Mouse (Mus musculus) gastrocnemius, adult 2 months (tissue): Measurements from ENCODE around the gene Tmem265. TPM values are rescaled to one million over a fixed set of nuclear protein-coding genes. Genes with fewer than 3 reads are reported as not detected.

Experiments used
- DNase-seq: peaks from one replicate; pipeline ENCODE4 v3.0.0; 2022
- H3K27ac ChIP-seq: fragments of 200-600 bp; 2 replicates; pipeline ENCODE4 v1.8.1; 2022; ENCODE audit warnings: mild to moderate bottlenecking
- H3K4me3 ChIP-seq: fragments of 200-600 bp; 2 replicates; pipeline ENCODE4 v1.8.1; 2022; ENCODE audit warnings: mild to moderate bottlenecking, moderate library complexity
- CTCF ChIP-seq: fragments of 200-600 bp; IDR thresholded peaks from 2 replicates; pipeline ENCODE4 v1.8.1; 2022; ENCODE audit warnings: antibody characterized with exemption, mild to moderate bottlenecking, moderate library complexity
- intact Hi-C: fragments of 180-260 bp; cut with DNase I; formaldehyde crosslinking; loops from one replicate; pipeline ENCODE4 v1.15.1; 2025
- total RNA-seq, 2 experiments: library from RNA; stranded (reverse); gene quantifications; 2 replicates each; pipeline ENCODE4 v1.2.3; 2021

The Tmem265 gene
- total RNA-seq, 2 experiments from 2014 or later: not detected

DNA sequence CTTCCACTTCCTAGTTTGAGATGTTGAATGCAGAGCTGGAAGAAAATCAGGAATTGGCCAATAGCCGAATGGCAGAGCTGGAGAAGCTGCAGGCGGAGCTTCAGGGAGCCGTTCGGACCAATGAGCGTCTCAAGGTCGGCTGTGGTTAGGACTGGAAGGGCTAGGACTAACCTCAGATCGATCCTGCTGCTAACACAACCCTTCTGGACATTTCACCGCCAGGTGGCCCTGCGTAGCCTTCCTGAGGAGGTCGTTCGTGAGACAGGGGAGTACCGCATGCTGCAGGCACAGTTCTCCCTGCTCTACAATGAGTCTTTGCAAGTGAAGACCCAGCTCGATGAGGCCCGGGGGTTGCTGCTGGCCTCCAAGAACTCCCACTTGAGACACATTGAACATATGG, 31.4 kb downstream of the Tmem265 start:
- Histone ChIP-seq H3K27ac (no peak overlapping the region), H3K4me3 (no peak overlapping the region)
- DNase-seq: no peak
- intact Hi-C loops: no loop called here
- no peak for TF ChIP-seq CTCF

GRCm38 (mm10) chr7:127596747-127597146, 35.6 kb downstream of the Tmem265 start:
- H3K4me3 ChIP-seq: no peak overlapping the region
- no peak overlapping the region for H3K27ac ChIP-seq
- intact Hi-C loops: no loop called here
- TF ChIP-seq CTCF: no peak
- DNase-seq: no peak

DNA sequence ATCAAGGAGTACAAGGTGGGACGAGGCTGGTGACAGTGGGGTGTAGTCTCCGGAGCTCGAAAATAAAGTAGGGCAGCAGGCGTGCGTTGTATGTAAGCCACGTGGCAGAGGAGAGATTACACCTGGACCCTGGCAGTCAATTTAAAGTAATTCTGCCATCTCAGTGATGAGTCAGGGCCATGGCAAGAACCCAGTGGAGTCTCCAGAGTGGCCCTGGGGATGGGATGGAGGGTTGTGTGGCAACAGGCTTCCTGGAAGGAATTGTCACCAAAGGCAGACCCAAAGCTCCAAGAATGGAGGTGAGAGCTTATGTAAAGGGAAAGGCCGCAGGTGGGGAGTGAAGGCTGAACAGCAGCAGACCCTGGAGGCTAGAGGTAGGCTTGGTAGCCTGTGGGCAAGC, 39.4 kb downstream of the Tmem265 start:
- TF ChIP-seq CTCF: no peak
- intact Hi-C loops: no loop called here
- DNase-seq: no peak
- Histone ChIP-seq H3K27ac (no peak overlapping the region), H3K4me3 (no peak overlapping the region)

DNA sequence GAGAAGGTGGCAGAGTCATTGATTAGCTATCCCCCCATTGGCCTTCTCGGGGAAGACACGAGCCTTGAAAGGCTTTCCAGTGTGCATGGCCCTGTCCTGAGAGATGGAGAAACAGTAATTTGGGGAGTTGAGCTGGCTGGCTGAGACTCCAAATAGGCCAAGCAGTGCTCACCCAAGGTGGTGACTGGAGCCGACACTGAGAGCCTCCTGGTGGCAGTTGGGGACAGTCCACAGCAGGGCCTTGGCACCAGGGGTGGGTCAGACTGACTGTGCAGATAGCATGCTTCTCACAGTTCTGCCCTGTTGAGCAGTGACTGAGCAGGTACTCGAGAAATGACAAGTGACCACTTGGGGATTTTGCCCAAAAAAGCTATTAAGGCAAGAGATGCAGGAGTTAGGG, 40.5 kb downstream of the Tmem265 start:
- Histone ChIP-seq H3K27ac (no peak overlapping the region), H3K4me3 (no peak overlapping the region)
- no peak for TF ChIP-seq CTCF
- intact Hi-C loops: no loop called here
- DNase-seq: no peak

GRCm38 (mm10) chr7:127602903-127603302, 41.7 kb downstream of the Tmem265 start:
- intact Hi-C loops: no loop called here
- DNase-seq: no peak
- H3K27ac ChIP-seq: no peak overlapping the region

GRCm38 (mm10) chr7:127604256-127604655, 43.1 kb downstream of the Tmem265 start:
- no peak for DNase-seq
- H3K4me3 ChIP-seq: no peak overlapping the region
- intact Hi-C loops: no loop called here
- H3K27ac ChIP-seq: no peak overlapping the region
- TF ChIP-seq CTCF: no peak

More at GRCm38 (mm10) chr7:127602903-127603302, 41.7 kb downstream of the Tmem265 start:
- H3K4me3 ChIP-seq: no peak overlapping the region
- TF ChIP-seq CTCF: no peak

DNA sequence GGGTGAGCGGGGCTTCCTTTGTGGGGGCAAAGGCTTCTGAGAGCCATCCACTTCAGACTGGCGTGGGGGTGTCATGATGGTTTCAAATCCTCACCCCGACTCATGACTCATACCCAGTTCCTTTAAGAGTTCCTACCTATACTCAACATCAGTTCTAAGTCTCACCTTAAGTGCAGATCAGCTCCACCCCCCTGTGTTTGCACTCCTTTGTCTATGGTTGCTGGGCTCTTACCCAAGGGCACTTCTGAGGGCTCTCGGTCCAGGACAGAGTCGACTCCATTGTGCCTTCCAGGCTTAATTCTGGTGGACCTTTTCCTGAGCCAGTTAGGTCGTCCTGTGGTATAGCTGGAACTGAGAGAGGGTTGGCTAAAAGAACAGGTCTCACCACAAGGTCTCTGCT, 46.0 kb downstream of the Tmem265 start:
- intact Hi-C loops: no loop called here
- no peak for TF ChIP-seq CTCF
- Histone ChIP-seq H3K4me3 (no peak overlapping the region), H3K27ac (no peak overlapping the region)
- no peak for DNase-seq

GRCm38 (mm10) chr7:127611011-127611410, 49.8 kb downstream of the Tmem265 start:
- intact Hi-C loops: no loop called here
- Histone ChIP-seq H3K4me3 (no peak overlapping the region), H3K27ac (no peak overlapping the region)
- TF ChIP-seq CTCF: no peak
- peak; percentile 14 for DNase-seq

GRCm38 (mm10) chr7:127611561-127611960, 50.4 kb downstream of the Tmem265 start:
- intact Hi-C loops: no loop called here
- TF ChIP-seq CTCF: no peak
- DNase-seq: peak; percentile 16
- H3K27ac ChIP-seq: no peak overlapping the region
- no peak overlapping the region for H3K4me3 ChIP-seq

DNA sequence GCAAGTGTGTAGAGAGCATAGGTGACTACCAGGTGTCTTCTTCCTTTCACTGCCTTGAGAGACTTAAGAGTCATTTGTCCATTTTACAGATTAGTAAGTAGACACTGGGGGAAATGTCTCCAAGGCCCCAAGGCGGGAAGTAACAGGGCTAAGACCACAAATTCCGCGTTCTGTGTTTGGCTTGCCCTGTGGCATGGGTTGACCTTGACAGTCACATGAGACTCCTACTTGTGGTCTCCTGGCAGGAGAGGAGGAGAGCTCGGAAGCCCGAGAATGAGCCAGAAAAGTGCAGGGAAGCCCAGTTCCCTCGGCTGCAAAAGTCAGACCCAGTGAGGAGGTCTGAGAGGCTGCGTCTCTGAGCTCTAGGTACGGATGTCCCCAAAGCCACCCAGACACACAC, 52.3 kb downstream of the Tmem265 start:
- peak; percentile 11 for DNase-seq
- Histone ChIP-seq H3K27ac (no peak overlapping the region), H3K4me3 (peak overlapping the region; percentile 77)
- intact Hi-C loops: no loop called here
- TF ChIP-seq CTCF: no peak

GRCm38 (mm10) chr7:127614091-127614490, 52.9 kb downstream of the Tmem265 start:
- Histone ChIP-seq H3K4me3 (peak overlapping the region; percentile 77), H3K27ac (peak overlapping the region; percentile 91)
- intact Hi-C loops: loop anchor here (1.0 kb wide), 1 partner anchor 23 kb away; no protein-coding TSS in a partner anchor
- peak; percentile 14 for DNase-seq
- TF ChIP-seq CTCF: no peak

DNA sequence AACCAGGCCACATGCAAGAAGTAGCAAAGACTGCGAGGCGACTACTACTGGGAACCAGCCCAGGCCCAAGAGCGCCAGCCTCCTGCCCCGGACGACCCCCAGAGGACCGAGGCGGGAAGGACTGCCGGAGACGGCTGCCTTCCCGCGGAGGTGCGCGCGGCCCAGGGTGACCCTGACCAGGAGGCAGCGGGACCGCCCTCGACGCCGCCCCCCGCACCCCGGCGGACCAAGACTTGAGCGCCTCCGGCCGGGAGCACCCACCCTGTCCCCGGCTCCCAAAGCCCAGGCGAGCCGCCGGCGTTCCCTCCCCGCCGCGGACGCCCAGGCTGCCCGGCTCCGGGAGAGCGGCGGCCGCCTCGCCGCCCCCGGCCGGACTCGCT, 53.3 kb downstream of the Tmem265 start:
- intact Hi-C loops: loop anchor here (1.0 kb wide), 1 partner anchor 23 kb away; no protein-coding TSS in a partner anchor
- H3K4me3 ChIP-seq: peak overlapping the region; percentile 77
- TF ChIP-seq CTCF: no peak
- DNase-seq: peak; percentile 74
- peak overlapping the region; percentile 91 for H3K27ac ChIP-seq

DNA sequence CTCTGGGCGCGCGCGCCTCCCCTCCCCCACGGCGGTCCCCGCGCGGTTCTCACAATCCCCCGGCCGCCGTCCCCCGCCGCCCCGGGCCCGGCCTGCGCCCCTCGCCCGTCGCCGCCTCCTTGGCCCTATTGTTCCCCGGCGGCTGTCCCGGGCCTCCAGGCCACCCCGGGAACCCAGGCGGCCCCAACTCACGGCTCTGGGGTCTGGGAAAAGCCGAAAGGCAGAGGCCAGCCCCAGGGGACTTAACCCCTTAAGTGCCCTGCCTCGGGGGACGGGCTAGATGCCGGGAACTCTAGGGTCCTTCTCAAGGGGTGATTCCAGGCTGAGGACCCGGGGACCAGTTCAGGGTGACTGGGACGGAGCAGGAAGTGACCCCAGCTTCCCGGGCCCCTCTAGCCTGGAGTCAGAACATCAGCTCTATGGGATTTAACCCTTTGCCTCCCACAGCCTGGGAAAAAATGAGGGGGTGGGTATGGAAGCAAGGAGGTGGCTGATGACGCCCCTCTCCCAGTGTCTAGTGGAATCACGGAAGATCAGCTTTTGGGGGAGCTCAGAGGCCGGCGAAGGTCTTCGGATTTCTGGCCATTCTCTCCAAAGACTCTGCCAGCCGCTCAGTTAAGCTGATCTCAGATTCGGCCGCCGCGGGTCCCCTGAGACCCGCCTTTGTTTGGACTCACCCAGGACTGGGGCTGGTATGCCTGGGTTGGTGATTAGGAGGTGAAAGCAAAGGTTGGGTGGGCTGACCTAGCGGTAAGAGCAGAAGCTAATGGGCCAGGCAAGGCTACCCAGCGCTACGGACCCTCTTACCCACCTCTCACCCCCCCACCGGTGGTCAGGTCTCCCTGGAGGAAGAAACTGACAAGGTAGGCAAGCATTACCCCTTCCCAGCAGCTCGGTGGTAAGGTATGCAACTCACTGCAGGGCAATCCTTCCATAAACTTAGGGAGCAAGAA, 54.0 kb downstream of the Tmem265 start, which contains the start of gene Zfp629:
Gene Zfp629 (minus strand): TSS at position 907 of the 953 bp plus-strand sequence.
- intact Hi-C loops: loop anchor here (1.0 kb wide), 1 partner anchor 22 kb away; no protein-coding TSS in a partner anchor
- Histone ChIP-seq H3K4me3 (peak within 1 kb of the TSS; percentile 77), H3K27ac (peak within 1 kb of the TSS; percentile 91)
- no peak for TF ChIP-seq CTCF
- DNase-seq: peak; percentile 77
